Mouse (Mus musculus): Measurements from ENCODE around the gene Adamts12.

Adamts12 gene

DNA sequence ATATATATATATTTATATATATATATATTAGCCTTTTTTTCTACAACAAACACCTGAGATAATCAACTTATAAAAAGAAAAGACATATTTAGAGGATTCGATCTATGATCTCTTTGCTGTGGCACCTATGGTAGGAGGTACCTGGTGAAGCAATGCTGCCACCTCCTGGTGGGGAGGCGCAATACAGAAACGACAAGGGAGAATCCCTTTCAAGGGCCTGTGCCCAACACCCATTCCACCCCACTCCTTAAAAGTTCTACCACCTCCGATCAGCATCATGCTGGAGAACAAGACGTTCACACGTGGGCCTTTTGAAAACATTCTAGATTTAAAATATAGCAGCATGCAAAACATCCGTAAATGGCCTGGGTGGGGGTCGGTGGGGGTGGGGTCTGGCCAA lies 255.9 kb downstream of the Adamts12 start:
- no peak for DNase-seq

DNA sequence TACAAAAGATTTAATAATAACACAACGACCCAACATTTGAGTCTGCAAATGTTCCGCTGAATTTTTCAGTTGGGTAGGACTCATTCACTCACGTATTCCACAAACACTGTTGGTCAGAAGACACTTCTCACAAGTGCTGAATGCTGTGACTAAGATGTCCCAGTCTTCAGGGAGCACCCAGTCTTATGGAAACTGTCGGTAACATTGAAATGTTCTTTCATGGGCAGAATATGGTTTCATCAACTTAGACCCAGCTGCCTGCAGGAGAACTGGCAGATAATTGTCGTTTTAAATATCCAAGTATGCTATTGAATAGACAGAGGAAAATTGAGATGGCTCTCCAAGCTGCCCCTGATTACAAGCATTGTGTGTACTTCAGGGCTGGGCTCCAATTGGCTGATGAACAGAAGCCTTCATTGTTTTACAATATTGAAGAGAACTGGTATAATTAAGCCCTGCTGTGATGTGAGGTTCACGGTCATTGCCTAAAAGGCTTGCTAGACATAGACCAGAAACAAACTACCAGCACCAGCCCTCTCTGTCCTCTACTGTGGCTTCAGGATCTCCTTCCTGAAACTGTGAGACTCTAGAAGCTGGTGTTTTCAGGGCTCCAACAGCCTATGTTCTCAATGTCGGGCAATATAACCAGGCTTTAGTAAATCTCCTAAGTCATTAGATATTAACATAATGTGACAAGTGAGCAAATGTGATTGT lies 275.0 kb downstream of the Adamts12 start:
- no peak for DNase-seq

DNA sequence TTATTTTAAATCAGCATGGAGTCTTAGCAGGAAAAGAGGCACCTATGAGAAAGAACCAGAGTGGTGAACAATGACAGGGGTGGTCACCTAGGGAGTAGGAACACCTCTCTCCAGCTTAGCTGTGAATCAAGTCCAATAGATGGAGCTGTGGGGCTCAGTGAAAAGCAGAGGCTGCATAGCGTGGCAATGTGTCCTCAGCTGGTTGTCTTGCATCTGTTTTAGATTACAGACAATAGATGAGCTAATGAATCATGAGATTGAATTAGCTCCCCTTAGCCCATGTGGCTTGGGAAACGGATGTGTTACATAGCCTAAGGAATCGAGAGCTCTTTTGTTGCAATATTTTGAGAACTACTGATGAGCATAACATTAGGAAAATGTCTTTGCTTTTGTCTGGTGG lies 291.3 kb downstream of the Adamts12 start:
- DNase-seq: no peak

DNA sequence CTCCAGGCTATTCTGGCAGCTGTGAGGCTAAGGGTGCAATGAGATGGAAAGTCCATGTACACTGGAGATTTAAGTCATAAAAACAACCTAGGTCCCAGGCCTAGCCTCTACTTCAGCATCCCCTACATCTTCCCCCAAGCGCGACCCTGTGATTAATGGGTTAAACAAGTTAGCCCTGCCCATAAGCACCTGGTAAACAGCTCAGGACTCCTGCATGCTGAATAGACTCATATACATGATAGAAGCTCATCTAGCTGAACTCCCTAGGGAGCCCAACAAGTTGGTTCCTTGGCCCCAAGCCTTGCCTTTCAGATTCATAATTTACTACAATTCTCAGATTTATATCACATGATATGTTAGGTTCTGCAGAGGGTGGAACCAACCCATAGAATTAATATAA lies 292.9 kb downstream of the Adamts12 start:
- DNase-seq: no peak

DNA sequence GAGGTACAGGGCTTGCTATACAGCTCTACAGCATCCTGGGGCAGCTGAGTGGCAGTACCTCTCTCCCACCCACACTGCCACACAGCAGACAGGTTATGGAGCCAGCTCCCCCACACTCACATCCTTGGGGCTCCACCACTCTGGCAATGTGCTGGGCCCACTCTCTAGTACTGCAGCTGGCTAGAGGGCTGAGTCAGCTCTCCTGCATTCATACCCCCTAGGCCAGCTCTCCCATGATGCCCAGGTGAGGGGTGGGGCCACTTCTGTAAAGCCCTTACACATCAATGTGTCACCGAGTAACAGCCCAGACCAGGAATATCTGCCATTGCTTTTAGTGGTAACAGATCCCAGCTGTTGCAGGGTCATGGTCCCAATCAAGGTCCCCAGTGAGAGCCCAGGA lies 296.3 kb downstream of the Adamts12 start:
- no peak for DNase-seq

DNA sequence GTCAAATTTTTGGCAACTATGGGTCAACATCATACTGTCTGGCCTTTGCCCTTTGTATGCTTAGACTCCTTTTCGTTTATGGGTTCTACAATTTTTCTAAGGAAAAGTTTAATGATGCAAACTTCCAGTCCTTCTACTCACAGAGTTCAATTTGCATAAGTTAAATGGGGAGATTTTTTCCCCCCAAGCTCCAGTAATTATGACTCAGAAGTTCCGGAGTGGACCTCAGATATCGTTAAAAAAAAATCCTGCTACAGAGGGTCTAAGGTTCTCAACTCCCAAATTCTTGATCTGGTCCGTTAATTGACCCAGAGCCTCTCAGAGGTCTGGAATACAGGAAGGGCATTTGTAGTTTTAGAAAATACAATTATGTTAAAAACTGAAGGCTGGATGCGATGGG lies 297.2 kb downstream of the Adamts12 start:
- no peak for DNase-seq

DNA sequence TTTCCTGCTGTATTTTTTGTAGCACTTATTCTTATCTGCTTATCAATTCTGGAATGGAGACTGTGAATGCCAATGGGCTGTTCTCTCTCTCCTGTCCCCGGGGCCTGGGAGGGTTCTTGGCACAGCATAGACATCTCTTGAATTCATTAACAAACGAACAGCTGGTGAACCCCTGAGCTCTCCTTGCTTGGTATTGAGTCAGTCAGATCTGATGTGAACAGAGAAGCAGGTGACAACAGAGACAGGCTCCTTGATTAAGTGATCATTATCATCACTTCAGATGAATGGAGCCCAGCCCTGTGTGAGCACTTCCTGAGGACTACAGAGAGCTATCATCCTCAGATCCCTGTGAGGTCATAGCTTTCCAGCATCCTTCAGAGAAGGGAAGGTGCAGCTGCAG lies 299.5 kb downstream of the Adamts12 start:
- DNase-seq: no peak

DNA sequence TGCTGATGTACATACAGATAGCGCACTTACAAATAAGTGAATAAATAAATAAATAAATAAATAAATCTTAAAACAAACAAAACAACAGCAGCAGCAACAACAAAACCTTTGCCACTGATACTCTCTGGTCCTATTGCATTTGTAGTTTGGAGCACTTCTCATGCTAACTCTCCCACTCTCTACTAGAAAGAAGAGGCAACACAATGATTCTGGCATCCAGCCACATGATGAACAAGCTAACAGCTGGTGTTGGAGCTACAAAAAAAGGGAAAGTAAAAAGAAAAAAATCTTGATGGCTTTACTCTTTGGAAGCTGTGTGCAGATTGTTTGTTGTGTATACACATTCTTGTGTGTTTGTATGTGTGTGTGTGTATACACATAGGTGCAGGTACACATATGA lies 300.2 kb downstream of the Adamts12 start:
- DNase-seq: no peak

DNA sequence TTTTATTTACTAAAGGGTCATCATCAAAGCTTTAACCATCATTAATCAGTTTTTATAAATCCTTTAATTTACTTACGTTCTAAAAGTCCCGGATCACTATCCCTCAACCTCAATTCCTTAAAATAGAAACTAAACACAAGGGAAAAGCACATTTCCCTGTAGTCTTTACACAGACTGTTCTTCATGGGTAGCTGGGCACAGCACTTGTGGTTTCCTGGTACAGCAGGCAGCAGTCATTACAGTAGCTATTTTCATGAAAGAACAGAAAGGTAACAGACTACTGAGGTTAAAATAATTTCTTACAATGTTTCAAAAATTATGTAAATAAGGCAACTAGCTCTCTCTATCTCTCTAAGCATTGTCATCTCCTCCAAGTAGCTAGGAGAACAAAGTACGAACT lies 305.0 kb downstream of the Adamts12 start:
- no peak for DNase-seq

DNA sequence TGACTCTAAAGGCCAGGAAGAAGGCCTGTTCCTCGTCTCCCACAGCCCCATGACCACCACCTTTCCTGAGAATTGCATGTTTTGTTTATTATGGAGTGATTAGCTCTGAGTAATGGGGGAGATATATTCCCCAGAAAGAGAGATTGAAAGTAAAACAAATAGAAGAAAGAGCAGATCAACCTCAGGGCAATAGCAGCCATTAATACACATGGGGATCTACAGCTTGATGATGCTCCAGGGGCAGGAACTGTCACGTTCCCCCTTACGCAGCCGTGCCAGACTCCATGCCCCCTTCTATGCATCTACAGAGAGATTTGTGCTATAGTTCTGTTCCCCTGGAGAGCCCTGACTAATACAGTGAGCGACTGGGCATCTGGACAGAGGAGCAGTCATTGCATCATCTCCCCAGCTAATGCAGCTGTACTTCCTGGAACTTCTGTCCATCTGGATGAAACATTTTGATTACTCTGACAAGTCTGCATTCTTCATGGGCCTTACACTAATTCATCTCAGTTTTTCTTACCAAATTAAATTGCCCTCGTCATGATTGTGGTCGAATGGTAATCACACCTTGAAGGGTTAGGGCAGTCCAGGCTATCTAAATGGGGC lies 306.0 kb downstream of the Adamts12 start:
- DNase-seq: no peak

DNA sequence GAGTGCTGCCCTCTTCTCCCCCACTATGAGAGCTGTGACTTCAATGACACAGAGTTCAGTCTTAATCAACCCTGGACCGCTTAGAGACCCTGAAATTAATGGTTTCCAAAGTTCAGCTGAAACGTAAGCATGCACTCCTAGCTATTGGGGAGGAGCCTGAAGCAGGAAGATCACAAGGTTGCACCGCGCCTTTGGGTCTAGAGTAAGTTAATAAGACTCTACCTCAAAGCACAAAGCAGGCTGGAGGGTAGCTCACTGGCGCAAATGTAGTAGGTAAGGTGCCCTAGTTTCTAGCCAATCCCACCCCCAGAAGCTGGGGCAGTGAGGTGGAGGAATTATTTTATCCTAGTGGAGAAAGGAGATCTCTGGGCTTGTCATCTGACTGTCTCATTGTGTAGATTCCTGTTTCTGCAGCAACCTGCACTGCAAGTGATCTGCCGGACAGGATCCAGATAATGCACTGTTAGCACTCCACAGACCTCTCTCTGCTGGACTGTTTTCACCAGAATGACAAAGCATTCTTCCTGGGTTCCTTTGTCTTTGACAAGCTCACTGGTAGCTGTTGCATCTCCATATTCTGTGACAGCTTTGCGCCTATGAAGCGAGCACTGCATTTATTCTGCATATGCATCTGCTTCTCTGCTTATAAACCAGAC lies 315.0 kb downstream of the Adamts12 start:
- DNase-seq: no peak

DNA sequence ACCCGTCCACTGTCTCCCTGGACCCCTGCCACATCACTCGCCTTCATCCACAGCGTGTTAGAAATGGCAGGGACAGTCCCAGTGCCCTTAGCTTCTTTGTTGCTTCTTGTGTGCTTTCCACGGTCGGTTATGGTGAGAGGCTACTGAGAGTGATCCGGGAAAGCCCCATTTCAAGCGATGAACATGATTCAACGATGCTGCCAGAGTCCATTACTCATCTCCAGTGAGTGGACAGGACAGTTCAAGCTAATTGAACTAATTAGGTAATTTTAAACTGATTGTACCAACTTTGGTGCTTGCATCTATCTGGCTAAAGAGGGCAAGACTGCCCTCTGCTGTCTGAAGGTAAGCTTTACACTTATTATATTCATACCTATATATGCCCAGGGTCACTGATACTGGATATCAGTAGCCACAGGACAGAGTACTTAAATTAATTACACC lies 315.5 kb downstream of the Adamts12 start:
- no peak for DNase-seq

DNA sequence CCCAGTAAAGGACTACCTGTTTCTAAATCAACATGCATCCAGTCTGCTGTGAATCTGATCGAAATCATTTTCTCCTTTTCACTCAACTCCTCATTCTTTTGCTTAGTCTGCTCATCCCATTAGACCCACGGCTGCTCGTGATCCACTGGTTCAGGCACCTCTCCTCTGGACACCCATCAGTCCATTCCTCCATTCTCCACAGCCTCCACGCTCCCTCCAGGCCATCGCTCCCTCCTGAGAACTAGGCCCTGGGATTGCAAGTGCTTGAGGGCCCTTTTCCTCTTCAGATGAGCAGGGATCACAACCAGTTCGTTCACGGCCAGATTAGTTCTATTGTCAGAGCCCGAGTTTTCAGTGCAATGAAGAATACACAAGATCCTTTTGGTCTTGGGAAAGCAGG lies 316.0 kb downstream of the Adamts12 start:
- no peak for DNase-seq

DNA sequence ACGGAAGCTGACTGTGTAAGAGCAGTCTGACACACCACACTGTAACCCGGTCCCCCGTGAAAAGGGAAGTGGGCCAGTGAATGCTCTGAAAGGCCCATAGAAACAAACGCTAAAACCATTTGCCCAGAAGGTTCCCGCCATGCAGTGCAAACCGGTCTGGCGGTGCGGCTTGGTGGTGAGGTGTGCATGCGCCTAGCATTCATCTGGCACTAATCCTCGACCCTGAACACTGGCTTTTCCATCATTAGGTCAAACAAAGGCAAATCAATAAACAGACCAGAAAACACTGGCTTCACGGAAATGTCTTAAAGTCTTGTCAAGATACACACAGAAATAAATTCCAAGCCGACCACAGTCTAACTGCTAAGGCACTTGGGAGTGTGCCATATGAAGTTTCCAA lies 318.0 kb downstream of the Adamts12 start:
- DNase-seq: no peak

DNA sequence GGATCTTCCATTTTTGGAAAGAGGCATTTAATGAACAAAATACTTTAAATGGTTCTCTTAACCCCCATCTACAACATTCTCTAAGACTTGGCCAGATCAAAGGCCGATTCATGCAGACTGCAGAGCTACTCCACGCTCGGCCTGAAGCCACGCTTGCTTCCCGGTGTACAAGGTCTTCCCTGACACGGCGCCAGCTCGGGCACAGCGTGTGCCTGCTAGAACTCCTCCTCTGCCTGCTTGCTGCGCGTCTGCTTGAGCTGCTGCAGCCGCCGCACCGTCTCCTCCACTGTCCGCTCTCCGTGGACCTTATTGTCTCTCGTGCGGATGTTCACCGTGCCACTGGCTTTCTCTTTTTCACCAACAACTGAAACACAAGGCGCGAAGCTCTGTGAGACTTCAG lies 319.2 kb downstream of the Adamts12 start:
- DNase-seq: no peak

DNA sequence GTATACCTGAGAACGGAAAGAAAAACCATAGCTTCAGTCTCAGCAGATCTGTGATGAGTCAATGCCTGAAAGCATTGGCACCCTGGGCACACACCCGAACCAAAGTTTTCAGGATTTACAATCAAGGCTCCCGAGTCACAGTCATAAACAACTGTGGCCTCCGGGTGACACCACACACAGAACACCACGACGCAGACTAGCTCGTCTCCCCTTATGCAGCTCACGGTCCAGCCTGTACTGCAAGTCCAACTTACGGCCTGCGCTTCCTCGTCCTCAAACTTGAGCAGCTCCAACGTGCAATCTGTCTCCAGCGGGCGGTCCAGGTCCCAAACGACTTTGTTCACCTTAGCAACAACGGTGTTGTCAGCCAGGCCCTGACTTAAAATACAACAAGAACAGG lies 328.3 kb downstream of the Adamts12 start:
- DNase-seq: no peak

DNA sequence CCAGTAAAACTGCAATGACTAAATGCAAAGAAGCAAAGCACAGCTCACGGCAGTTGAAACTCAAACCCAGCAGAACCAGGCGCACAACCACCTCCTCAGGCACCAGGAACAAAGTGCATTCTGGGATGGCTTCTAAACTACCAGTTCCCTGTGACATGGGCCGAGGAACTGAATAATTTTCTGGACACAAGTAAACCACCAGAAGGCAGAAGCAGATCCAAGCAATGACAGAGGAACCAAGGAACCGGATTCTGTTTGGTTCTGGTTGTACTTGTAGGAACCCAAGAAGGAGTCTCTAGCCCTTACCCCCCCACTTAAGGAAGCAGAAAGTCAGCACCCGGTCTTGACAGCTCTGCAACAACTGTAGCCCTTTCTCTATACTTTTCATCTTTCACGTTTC lies 331.8 kb downstream of the Adamts12 start:
- DNase-seq: no peak

All from thymus, adult 18-20 months (tissue).